Mouse (Mus musculus) liver, postnatal 0 days (tissue): ENCODE measurements around the gene Dnaaf1.

Experiments
- CTCF ChIP-seq: sonication (generic); IDR thresholded peaks from 2 replicates; pipeline ENCODE4 v1.5.1; 2016; ENCODE audit warnings: antibody characterized with exemption, low read depth
- EP300 ChIP-seq: IDR thresholded peaks from 2 replicates; pipeline ENCODE4 v1.6.1; 2016; ENCODE audit warnings: antibody characterized with exemption, low read depth, mild to moderate bottlenecking

DNA sequence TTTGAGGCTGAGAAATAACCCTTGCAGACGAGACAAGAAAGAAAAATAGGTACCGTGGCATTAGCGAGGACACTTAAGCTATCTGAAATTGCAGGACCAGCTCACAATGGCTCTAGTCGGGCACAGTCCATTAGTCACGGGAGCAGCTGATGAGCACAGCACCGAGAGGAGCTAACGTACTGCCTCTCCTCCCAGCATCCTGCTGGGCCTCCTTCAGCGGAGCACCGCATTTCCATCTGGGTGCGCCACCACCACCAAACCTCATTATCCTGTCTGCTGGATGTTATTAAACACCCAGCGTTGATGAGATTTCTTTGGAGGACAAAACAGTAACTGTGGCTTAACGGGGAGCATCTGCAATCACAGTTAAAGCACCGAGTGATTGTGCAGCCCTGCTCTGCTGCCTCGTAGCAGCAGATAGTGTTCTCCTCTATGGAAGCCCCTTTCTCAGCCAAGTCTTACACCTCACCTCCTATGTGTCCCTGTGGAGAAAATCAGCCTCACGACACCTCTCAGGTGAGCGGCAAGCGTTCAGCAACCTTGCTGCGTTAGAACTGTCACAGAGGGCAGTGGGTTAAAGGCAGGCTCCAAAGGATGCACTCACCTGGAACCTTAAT is 70.1 kb downstream of the Dnaaf1 start:
- TF ChIP-seq EP300 (no peak), CTCF (no peak)
